Mouse (Mus musculus) adrenal gland, postnatal 36 days (tissue): ENCODE data around the gene Nom1. TPM values are rescaled to one million over a fixed set of nuclear protein-coding genes. Genes with fewer than 3 reads are reported as not detected.

ENCODE experiments used
- total RNA-seq, 2 experiments: library from RNA; stranded (reverse); gene quantifications; 2 replicates each; pipeline ENCODE4 v1.2.3; 2021

Gene Nom1
- total RNA-seq, 2 experiments from 2014 or later: 36.3 to 42.3 TPM

Other genes starting within 250 kb of the Nom1 start
- gene Rnf32, start 238.7 kb upstream of the Nom1 start, total RNA-seq: 1 to 10 TPM; 4.3 TPM
- 10 to 100 TPM; 10.6 to 12.8 TPM for gene Lmbr1, start 56.3 kb upstream of the Nom1 start, total RNA-seq
- gene Mnx1, start 43.8 kb downstream of the Nom1 start, total RNA-seq: not detected
- gene Ube3c, start 134.6 kb downstream of the Nom1 start, total RNA-seq: 10 to 100 TPM; 49.1 to 61.5 TPM